Mouse (Mus musculus) liver, adult 2 months (tissue): ENCODE data around the gene Olfr1189.

Source experiments
- CTCF ChIP-seq: fragments of 200-500 bp; IDR thresholded peaks from 2 replicates; pipeline ENCODE4 v1.5.1; 2011; ENCODE audit warnings: low read depth, low read length, control low read depth
- POLR2A ChIP-seq: fragments of 200-500 bp; IDR thresholded peaks from 2 replicates; pipeline ENCODE4 v1.6.1; 2011; ENCODE audit warnings: low read length, control low read depth; ENCODE audit not compliant: insufficient read depth; ENCODE audit errors: extremely low read depth

DNA sequence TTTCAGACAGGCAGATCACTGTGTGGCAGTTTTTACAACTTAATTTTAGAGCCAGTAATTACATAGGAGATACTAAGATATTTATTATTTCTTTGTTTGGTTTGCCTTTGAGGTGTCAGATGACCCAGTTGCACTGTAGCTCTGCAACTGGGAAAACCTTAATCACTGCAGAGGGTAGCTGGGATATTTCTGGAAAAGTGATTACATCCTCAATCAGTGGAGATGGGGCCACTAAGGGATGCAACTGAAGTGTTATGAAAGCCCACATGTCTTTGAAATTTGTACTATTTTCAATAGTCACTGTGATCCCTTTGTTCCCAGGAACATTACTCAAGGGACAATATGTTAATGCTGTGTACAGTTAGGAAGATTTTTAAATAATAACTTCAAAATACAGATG lies at the start of gene Olfr1189:
- TF ChIP-seq CTCF, result no peak
- no peak for TF ChIP-seq POLR2A
